Mouse (Mus musculus): ENCODE results near the gene Pigb.

- TF ChIP-seq CTCF (IDR thresholded peaks at IDR 0.05; ENCODE audit: borderline replicate concordance, insufficient read depth, low read depth, low read length) (no peak), POLR2A (IDR thresholded peaks at IDR 0.05; ENCODE audit: borderline replicate concordance, insufficient read depth, low read length) (no peak)
Observed at GRCm38 (mm10) chr9:72969874-72970273, 70.3 kb downstream of the Pigb start.

Measured in cerebellum, adult 2 months (tissue).